Mouse (Mus musculus) heart, postnatal 0 days (tissue): ENCODE data around the gene Rab21. TPM values are rescaled to one million over a fixed set of nuclear protein-coding genes. Genes with fewer than 3 reads are reported as not detected.
A peak's percentile ranks its signal among the peaks of the same experiment; 100 is the strongest.
"Not testable (repeated sequence)": the region's sequence is repeated elsewhere in the genome, so short reads cannot be mapped to it uniquely, and the experiment has no call there.

Source experiments
- ATAC-seq: fragments of 200-750 bp; cut with Nextera tagmentation; 2 replicates; pipeline ENCODE4 v1.8.0; 2017; ENCODE audit warnings: low read depth, moderate number of reproducible peaks, moderate library complexity; ENCODE audit not compliant: insufficient read depth
- DNase-seq: peaks from one replicate; pipeline ENCODE4 v3.0.0-alpha.2; 2016; ENCODE audit warnings: low spot score
- H3K27ac ChIP-seq: fragments of 300-500 bp; sonication (generic); 2 replicates; pipeline ENCODE4 v1.5.1; 2014; ENCODE audit warnings: low read depth, mild to moderate bottlenecking
- H3K27me3 ChIP-seq: fragments of 300-500 bp; sonication (generic); 2 replicates; pipeline ENCODE4 v1.6.1; 2014; ENCODE audit warnings: low read length, mixed read lengths; ENCODE audit not compliant: control insufficient read depth, insufficient read depth
- H3K36me3 ChIP-seq: fragments of 300-500 bp; sonication (generic); replicated peaks from 2 replicates; pipeline ENCODE4 v1.6.1; 2014; ENCODE audit warnings: low read length, mixed read lengths; ENCODE audit not compliant: control insufficient read depth, insufficient read depth
- H3K4me1 ChIP-seq: fragments of 300-500 bp; sonication (generic); 2 replicates; pipeline ENCODE4 v1.6.1; 2014; ENCODE audit warnings: antibody characterized with exemption; ENCODE audit not compliant: control insufficient read depth, insufficient read depth
- H3K4me2 ChIP-seq: fragments of 300-500 bp; sonication (generic); 2 replicates; pipeline ENCODE4 v1.6.1; 2014; ENCODE audit warnings: low read depth, mild to moderate bottlenecking, low read length, moderate library complexity
- H3K4me3 ChIP-seq: fragments of 300-500 bp; sonication (generic); 2 replicates; pipeline ENCODE4 v1.5.1; 2014; ENCODE audit warnings: low read depth, low read length
- H3K9ac ChIP-seq: fragments of 300-500 bp; sonication (generic); replicated peaks from 2 replicates; pipeline ENCODE4 v1.6.1; 2014; ENCODE audit warnings: low read depth, low read length, mixed read lengths
- H3K9me3 ChIP-seq: fragments of 300-500 bp; sonication (generic); replicated peaks from 2 replicates; pipeline ENCODE4 v1.6.1; 2016; ENCODE audit warnings: low read length; ENCODE audit not compliant: control insufficient read depth
- CTCF ChIP-seq: IDR thresholded peaks from 2 replicates; pipeline ENCODE4 v1.5.1; 2016; ENCODE audit warnings: antibody characterized with exemption, control low read depth, low read depth
- EP300 ChIP-seq: IDR thresholded peaks from 2 replicates; pipeline ENCODE4 v1.6.1; 2016; ENCODE audit warnings: antibody characterized with exemption, low read depth
- WGBS: fragments of 180-500 bp; shearing (Covaris S2); extraction: QIAGEN DNeasy Blood & Tissue Kit; methylation state at CpG from one replicate; pipeline ENCODE4 v1.1.7; 2014; 5-methylcytosine and 5-hydroxymethylcytosine counted together
- polyA plus RNA-seq: library from polyadenylated mRNA; unstranded; fragments of >200 nt; fragmentation: Nextera tagmentation; extraction: Ambion mirVana; gene quantifications from 2 replicates; pipeline ENCODE4 v1.2.1, GENCODE M21; 2015
- total RNA-seq: library from RNA; depleted of rRNA; stranded (reverse); fragments of >200 nt; gene quantifications from 2 replicates; pipeline ENCODE4 v1.2.3, GENCODE M21; 2014; ENCODE audit warnings: low replicate concordance

The Rab21 gene
- total and polyA plus RNA-seq, 2 experiments from 2014 or later: 7.7 to 45.2 TPM

GRCm38 (mm10) chr10:115323295-115323694, 7.9 kb upstream of the Rab21 start:
- DNase-seq: peak; percentile 68
- ATAC-seq: peak; percentile 20; the same call in 1 of the 2 replicates
- WGBS: 7% methylated on average over 6 of the region's 6 CpGs
- no peaks in the 10 kb centered on the region for H3K36me3 ChIP-seq
- no peak overlapping the region for H3K4me2 ChIP-seq
- TF ChIP-seq EP300 (no peak), CTCF (peak; percentile 78)
- H3K9me3 ChIP-seq: no peaks in the 10 kb centered on the region
- no peaks in the 10 kb centered on the region for H3K4me1 ChIP-seq
- no peak overlapping the region for H3K27ac ChIP-seq
- no peak overlapping the region for H3K9ac ChIP-seq
- H3K27me3 ChIP-seq: no peaks in the 10 kb centered on the region
- H3K4me3 ChIP-seq: no peak overlapping the region

GRCm38 (mm10) chr10:115321317-115322035, 6.1 kb upstream of the Rab21 start:
- no peak overlapping the region for H3K4me3 ChIP-seq
- DNase-seq (no peak), ATAC-seq (no peak)
- H3K4me1 ChIP-seq: no peaks in the 10 kb centered on the region
- TF ChIP-seq CTCF (no peak), EP300 (no peak)
- 77% methylated on average over 5 of the region's 5 CpGs for WGBS
- H3K27ac ChIP-seq: no peak overlapping the region
- no peaks in the 10 kb centered on the region for H3K27me3 ChIP-seq
- H3K9ac ChIP-seq: no peak overlapping the region
- no peaks in the 10 kb centered on the region for H3K36me3 ChIP-seq
- no peak overlapping the region for H3K4me2 ChIP-seq
- H3K9me3 ChIP-seq: no peaks in the 10 kb centered on the region

GRCm38 (mm10) chr10:115318388-115318787, 3.0 kb upstream of the Rab21 start:
- not testable (repeated sequence) for H3K36me3 ChIP-seq, ATAC-seq, H3K9me3 ChIP-seq, H3K9ac ChIP-seq, H3K27me3 ChIP-seq, H3K4me1 ChIP-seq, H3K27ac ChIP-seq, H3K4me3 ChIP-seq, H3K4me2 ChIP-seq, DNase-seq
- WGBS: 56% methylated on average over 3 of the region's 3 CpGs

- Histone ChIP-seq H3K9ac (peak overlapping the region; percentile 98), H3K27me3 (no peaks in the 10 kb centered on the region), H3K4me1 (peaks cover 27% of the 10 kb centered on the region), H3K4me3 (peak overlapping the region; percentile 90), H3K9me3 (no peaks in the 10 kb centered on the region), H3K27ac (peak overlapping the region; percentile 98), H3K36me3 (no peaks in the 10 kb centered on the region), H3K4me2 (peak overlapping the region; percentile 77)
- ATAC-seq (no peak), DNase-seq (peak; percentile 41)
- TF ChIP-seq EP300 (no peak), CTCF (no peak)
- WGBS: 55% methylated on average over 11 of the region's 11 CpGs
Measured at GRCm38 (mm10) chr10:115316313-115316712, 919 bp upstream of the Rab21 start.

GRCm38 (mm10) chr10:115314582-115315452, 577 bp downstream of the Rab21 start:
- WGBS: under 1% methylated on average over 55 of the region's 73 CpGs
- peak; percentile 31 for DNase-seq
- Histone ChIP-seq H3K27me3 (no peaks in the 10 kb centered on the region), H3K4me2 (peak overlapping the region; percentile 77), H3K27ac (peak overlapping the region; percentile 98), H3K36me3 (no peaks in the 10 kb centered on the region), H3K9ac (peak overlapping the region; percentile 98), H3K4me1 (peaks cover 37% of the 10 kb centered on the region), H3K9me3 (no peaks in the 10 kb centered on the region), H3K4me3 (peak overlapping the region; percentile 90)
- ATAC-seq: peak; percentile 28
- no peak for TF ChIP-seq EP300
- TF ChIP-seq CTCF: no peak
